Mouse (Mus musculus): ENCODE results near the gene Plekha5. TPM values are rescaled to one million over a fixed set of nuclear protein-coding genes. Genes with fewer than 3 reads are reported as not detected.

Plekha5 gene
- polyA plus RNA-seq, 1 experiment from 2014 or later, result 33.5 TPM

DNA sequence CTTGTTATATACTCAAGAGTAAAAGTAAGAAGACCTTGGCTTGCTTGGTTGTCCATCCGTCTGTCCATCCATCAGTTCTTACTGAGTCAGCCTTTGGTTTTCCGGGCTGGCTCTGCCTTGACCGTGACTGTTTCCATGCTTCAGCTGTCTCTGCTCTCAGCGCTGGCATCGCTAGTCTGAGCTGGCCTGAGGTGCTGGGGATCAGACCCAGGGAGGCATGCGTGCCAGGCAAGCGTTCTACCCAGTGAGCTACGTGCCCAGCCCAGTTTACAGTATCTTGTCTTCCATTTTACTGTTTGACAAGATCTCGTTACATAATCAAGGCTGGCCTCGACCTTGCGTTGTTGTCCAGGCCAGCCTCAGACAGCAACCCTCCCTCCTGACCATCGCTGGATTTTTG, 44.0 kb downstream of the Plekha5 start:
- Histone ChIP-seq H3K9me3 (ENCODE audit: control insufficient read depth, low read length) (no peaks in the 10 kb centered on the region), H3K27me3 (replicated peaks; ENCODE audit: control insufficient read depth, insufficient read depth, low read length) (no peaks in the 10 kb centered on the region), H3K4me2 (ENCODE audit: low read length) (no peak overlapping the region), H3K4me1 (replicated peaks; ENCODE audit: control insufficient read depth, insufficient read depth, low read length) (no peaks in the 10 kb centered on the region), H3K4me3 (replicated peaks; ENCODE audit: low read length) (no peak overlapping the region), H3K9ac (replicated peaks; ENCODE audit: low read depth, low read length) (no peak overlapping the region), H3K36me3 (ENCODE audit: control insufficient read depth, insufficient read depth) (no peaks in the 10 kb centered on the region), H3K27ac (ENCODE audit: low read length) (no peak overlapping the region)
- no peak for ATAC-seq
- 97% methylated on average over 12 of the region's 12 CpGs for WGBS

DNA sequence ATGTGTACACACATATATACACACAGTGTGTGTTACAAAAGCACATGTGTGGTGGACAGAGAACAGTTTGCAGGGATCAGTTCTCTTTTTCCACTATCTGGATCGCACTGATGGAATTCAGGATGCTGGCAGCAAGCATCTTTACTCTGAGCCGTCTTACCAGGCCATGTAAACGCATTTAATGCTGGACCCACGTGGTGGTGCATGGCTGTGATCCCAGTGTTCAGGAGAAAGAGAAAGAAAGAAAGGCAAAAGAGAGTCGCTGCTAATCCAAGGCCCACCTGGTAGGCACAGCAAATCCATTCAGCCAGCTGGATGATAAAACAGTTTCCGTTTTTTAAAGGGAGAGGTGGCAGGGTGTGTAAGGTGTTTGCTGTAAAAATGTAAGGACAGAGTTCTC, 45.9 kb downstream of the Plekha5 start:
- WGBS, result 50% methylated on average over 6 of the region's 6 CpGs

DNA sequence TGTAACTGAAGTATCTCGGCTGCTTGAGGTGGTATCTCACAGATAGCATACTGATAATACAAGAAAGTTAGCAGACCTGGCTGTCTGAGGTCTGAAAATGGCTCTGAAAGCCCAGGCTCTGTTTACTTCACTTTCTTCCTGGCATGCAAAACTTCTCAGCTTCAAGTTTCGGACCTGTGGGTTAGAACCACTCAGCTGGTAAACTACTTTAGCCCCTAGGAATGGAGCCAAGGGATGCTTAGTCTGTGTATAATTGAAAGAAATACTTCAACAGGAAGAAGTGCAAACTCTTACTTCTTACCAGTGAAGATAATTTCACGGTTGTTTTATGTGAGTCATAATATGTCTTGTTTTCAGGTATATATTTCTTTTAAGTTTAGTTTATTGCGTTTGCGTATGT, 47.9 kb downstream of the Plekha5 start:
- Histone ChIP-seq H3K9me3 (ENCODE audit: control insufficient read depth, low read length) (no peaks in the 10 kb centered on the region), H3K4me3 (replicated peaks; ENCODE audit: low read length) (no peak overlapping the region), H3K4me2 (ENCODE audit: low read length) (no peak overlapping the region), H3K4me1 (replicated peaks; ENCODE audit: control insufficient read depth, insufficient read depth, low read length) (no peaks in the 10 kb centered on the region), H3K27me3 (replicated peaks; ENCODE audit: control insufficient read depth, insufficient read depth, low read length) (no peaks in the 10 kb centered on the region), H3K27ac (ENCODE audit: low read length) (no peak overlapping the region), H3K36me3 (ENCODE audit: control insufficient read depth, insufficient read depth) (no peaks in the 10 kb centered on the region), H3K9ac (replicated peaks; ENCODE audit: low read depth, low read length) (no peak overlapping the region)
- ATAC-seq, result no peak
- 93% methylated on average over 5 of the region's 5 CpGs for WGBS

More for the DNA sequence above, 45.9 kb downstream of the Plekha5 start:
- Histone ChIP-seq H3K9me3 (ENCODE audit: control insufficient read depth, low read length) (no peaks in the 10 kb centered on the region), H3K4me3 (replicated peaks; ENCODE audit: low read length) (no peak overlapping the region), H3K27ac (ENCODE audit: low read length) (no peak overlapping the region), H3K27me3 (replicated peaks; ENCODE audit: control insufficient read depth, insufficient read depth, low read length) (no peaks in the 10 kb centered on the region), H3K4me1 (replicated peaks; ENCODE audit: control insufficient read depth, insufficient read depth, low read length) (no peaks in the 10 kb centered on the region), H3K9ac (replicated peaks; ENCODE audit: low read depth, low read length) (no peak overlapping the region), H3K4me2 (ENCODE audit: low read length) (no peak overlapping the region), H3K36me3 (ENCODE audit: control insufficient read depth, insufficient read depth) (no peaks in the 10 kb centered on the region)
- no peak for ATAC-seq

DNA sequence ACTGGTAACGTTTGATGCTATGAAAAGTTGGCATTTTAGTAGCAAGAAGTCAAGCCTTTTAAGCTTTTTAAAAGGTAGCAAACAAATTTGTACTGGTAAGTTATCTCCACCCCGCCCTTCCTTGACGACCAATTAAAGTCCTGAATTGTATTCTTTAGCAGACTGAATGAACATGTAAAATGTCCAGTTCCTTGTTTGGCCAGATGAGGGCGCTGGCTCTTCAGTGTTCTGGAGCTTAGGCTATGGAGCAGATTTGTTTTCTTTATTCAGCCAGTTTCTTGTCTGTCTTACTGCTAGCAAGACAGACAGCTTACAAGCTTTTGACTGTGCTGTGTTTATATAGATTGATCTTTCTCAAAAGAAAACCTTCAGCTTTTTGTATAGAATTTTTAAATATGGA, 48.5 kb downstream of the Plekha5 start:
- Histone ChIP-seq H3K4me2 (ENCODE audit: low read length) (no peak overlapping the region), H3K27me3 (replicated peaks; ENCODE audit: control insufficient read depth, insufficient read depth, low read length) (no peaks in the 10 kb centered on the region), H3K9ac (replicated peaks; ENCODE audit: low read depth, low read length) (no peak overlapping the region), H3K27ac (ENCODE audit: low read length) (no peak overlapping the region), H3K9me3 (ENCODE audit: control insufficient read depth, low read length) (no peaks in the 10 kb centered on the region), H3K4me3 (replicated peaks; ENCODE audit: low read length) (no peak overlapping the region), H3K4me1 (replicated peaks; ENCODE audit: control insufficient read depth, insufficient read depth, low read length) (peaks cover 3% of the 10 kb centered on the region), H3K36me3 (ENCODE audit: control insufficient read depth, insufficient read depth) (no peaks in the 10 kb centered on the region)
- WGBS, result 35% methylated on average over 4 of the region's 4 CpGs
- ATAC-seq, result no peak

DNA sequence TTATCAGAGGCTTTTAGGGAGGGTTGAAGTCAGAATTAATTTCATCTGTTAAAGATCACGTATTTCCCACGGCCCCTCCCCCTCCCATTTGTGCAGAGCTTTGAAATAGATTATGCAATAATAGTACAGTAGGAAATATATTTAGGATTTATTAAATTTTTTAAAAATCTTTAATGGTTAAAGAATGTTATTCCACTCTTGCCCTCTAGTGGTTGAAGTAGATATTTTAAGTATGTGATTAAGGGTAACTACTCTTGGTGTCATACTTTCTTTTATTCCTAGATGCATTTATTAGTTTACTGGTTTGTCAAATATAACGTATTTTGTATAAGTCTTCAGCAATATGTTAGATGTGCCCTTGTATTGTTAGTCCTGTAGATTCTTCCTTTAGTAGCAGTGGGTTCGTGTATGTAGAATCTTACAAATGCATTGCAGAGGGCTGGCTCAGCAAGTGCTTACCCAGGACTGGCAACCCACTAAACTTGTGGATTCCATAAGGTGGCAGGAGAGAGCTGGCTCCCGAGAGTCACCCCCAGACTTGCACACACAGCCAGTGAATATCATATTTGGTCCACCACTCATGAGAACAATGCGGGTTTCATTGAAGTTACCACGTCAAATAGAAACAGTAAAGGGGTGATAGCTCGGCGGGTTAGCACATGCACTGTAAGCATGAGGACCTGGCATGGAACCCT, 51.7 kb downstream of the Plekha5 start:
- H3K9ac ChIP-seq (replicated peaks; ENCODE audit: low read depth, low read length), result no peak overlapping the region
- H3K4me2 ChIP-seq (ENCODE audit: low read length), result no peak overlapping the region
- WGBS, result 80% methylated on average over 9 of the region's 9 CpGs
- H3K9me3 ChIP-seq (ENCODE audit: control insufficient read depth, low read length), result no peaks in the 10 kb centered on the region
- no peak for ATAC-seq
- no peaks in the 10 kb centered on the region for H3K36me3 ChIP-seq (ENCODE audit: control insufficient read depth, insufficient read depth)
- no peak overlapping the region for H3K27ac ChIP-seq (ENCODE audit: low read length)
- no peaks in the 10 kb centered on the region for H3K27me3 ChIP-seq (replicated peaks; ENCODE audit: control insufficient read depth, insufficient read depth, low read length)
- H3K4me3 ChIP-seq (replicated peaks; ENCODE audit: low read length), result no peak overlapping the region
- peaks cover 23% of the 10 kb centered on the region for H3K4me1 ChIP-seq (replicated peaks; ENCODE audit: control insufficient read depth, insufficient read depth, low read length)

DNA sequence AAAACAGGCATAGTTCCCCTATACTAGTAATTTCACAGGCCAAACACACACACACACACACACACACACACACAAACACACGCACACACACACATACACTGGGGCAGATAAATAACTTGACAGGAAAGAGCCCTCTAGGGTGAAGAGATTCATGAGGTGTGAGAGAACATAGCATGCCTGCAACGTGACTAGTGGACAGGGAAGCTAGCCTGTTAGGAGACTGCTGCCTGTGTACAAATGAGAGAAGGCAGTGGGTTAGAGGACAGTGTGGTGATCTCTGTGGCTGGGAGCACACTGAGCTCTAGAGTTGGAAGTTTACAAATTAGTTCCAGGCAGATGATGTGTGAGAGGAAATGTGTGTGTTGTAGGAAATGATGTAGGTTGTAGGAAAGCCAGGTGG, 53.1 kb downstream of the Plekha5 start:
- Histone ChIP-seq H3K36me3 (ENCODE audit: control insufficient read depth, insufficient read depth) (no peaks in the 10 kb centered on the region), H3K27me3 (replicated peaks; ENCODE audit: control insufficient read depth, insufficient read depth, low read length) (no peaks in the 10 kb centered on the region), H3K4me3 (replicated peaks; ENCODE audit: low read length) (no peak overlapping the region), H3K9ac (replicated peaks; ENCODE audit: low read depth, low read length) (no peak overlapping the region), H3K4me2 (ENCODE audit: low read length) (no peak overlapping the region), H3K4me1 (replicated peaks; ENCODE audit: control insufficient read depth, insufficient read depth, low read length) (peaks cover 25% of the 10 kb centered on the region), H3K9me3 (ENCODE audit: control insufficient read depth, low read length) (no peaks in the 10 kb centered on the region), H3K27ac (ENCODE audit: low read length) (no peak overlapping the region)
- ATAC-seq, result no peak
- WGBS, result 78% methylated on average over 2 of the region's 2 CpGs

DNA sequence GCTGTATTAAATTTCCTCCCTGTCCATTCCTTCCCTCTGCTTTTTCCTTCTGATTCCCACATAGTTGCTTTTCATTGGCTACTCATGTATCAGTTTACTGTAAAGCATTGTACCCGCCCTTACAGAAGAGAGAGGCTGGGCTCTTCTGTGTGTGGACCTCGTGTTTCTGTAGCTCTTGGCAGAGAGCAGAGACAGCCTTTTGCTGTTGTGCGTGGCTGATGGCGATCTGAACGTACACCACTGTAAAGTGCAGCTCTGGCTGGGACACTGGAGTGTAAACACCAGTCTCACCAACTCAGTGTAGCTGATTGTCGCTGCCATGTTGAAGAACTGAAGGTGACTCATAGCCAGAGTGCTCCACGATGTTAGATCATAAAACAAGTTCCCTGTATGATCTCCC, 54.2 kb downstream of the Plekha5 start:
- H3K9ac ChIP-seq (replicated peaks; ENCODE audit: low read depth, low read length), result no peak overlapping the region
- 39% methylated on average over 7 of the region's 7 CpGs for WGBS
- no peaks in the 10 kb centered on the region for H3K9me3 ChIP-seq (ENCODE audit: control insufficient read depth, low read length)
- no peaks in the 10 kb centered on the region for H3K27me3 ChIP-seq (replicated peaks; ENCODE audit: control insufficient read depth, insufficient read depth, low read length)
- H3K4me2 ChIP-seq (ENCODE audit: low read length), result no peak overlapping the region
- H3K27ac ChIP-seq (ENCODE audit: low read length), result no peak overlapping the region
- no peak for ATAC-seq
- peaks cover 27% of the 10 kb centered on the region for H3K4me1 ChIP-seq (replicated peaks; ENCODE audit: control insufficient read depth, insufficient read depth, low read length)
- no peaks in the 10 kb centered on the region for H3K36me3 ChIP-seq (ENCODE audit: control insufficient read depth, insufficient read depth)
- H3K4me3 ChIP-seq (replicated peaks; ENCODE audit: low read length), result no peak overlapping the region

DNA sequence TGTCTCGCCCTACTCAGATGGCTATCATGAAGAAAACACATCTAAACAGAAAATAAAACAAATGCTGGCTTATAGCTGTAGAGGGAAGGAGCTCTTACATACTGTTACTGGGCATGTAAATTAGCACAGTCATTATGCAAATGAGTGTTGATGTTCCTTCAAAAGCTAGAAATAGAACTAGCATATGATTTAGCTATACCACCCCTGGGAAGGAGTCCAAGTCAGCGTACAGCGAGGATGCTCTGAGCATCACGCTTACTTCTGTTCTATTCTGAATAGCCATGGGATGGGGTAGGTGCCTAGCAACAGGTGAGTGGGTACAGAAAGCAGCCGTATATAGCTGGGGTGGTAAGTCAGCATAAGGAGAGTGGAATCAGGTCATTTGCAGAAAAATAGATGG, 55.1 kb downstream of the Plekha5 start:
- Histone ChIP-seq H3K9ac (replicated peaks; ENCODE audit: low read depth, low read length) (no peak overlapping the region), H3K36me3 (ENCODE audit: control insufficient read depth, insufficient read depth) (no peaks in the 10 kb centered on the region), H3K4me2 (ENCODE audit: low read length) (no peak overlapping the region), H3K27ac (ENCODE audit: low read length) (no peak overlapping the region), H3K9me3 (ENCODE audit: control insufficient read depth, low read length) (no peaks in the 10 kb centered on the region), H3K4me3 (replicated peaks; ENCODE audit: low read length) (no peak overlapping the region), H3K27me3 (replicated peaks; ENCODE audit: control insufficient read depth, insufficient read depth, low read length) (no peaks in the 10 kb centered on the region), H3K4me1 (replicated peaks; ENCODE audit: control insufficient read depth, insufficient read depth, low read length) (peaks cover 33% of the 10 kb centered on the region)
- 28% methylated on average over 5 of the region's 5 CpGs for WGBS
- peak; percentile 85 for ATAC-seq

DNA sequence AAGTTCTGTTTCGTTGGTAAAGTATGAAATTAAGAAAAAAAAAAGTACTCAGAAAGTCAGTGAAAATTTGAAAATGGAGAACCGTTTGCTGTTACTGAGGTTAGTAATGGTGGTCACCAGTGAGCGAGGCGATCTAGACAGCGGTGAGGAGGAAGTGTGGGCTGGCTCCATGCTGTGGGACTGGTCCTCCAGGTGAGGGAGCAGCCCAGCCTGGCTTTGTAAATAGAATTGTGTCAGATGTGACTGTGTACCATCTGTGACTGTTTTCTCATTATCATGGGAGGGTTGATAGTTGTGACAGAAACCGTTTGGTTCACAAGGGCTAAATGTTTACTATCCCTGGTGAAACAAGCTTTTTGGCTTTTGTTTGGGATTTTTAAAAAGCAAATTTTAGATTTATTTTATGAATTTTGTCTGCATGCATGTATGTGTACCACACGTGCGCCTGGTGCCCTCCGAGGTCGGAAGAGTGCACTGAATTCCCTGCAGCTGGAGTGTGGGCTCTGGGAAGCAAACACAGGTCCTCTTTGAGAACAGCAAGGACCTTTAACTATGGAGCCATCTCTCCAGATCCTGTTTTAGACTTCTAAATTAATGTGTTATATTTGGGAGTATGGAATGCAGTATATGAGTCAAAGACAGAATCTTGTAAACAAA, 56.7 kb downstream of the Plekha5 start:
- no peaks in the 10 kb centered on the region for H3K9me3 ChIP-seq (ENCODE audit: control insufficient read depth, low read length)
- ATAC-seq, result no peak
- H3K27me3 ChIP-seq (replicated peaks; ENCODE audit: control insufficient read depth, insufficient read depth, low read length), result no peaks in the 10 kb centered on the region
- H3K4me1 ChIP-seq (replicated peaks; ENCODE audit: control insufficient read depth, insufficient read depth, low read length), result peaks cover 39% of the 10 kb centered on the region
- no peak overlapping the region for H3K9ac ChIP-seq (replicated peaks; ENCODE audit: low read depth, low read length)
- no peak overlapping the region for H3K4me2 ChIP-seq (ENCODE audit: low read length)
- WGBS, result 88% methylated on average over 10 of the region's 10 CpGs
- no peak overlapping the region for H3K4me3 ChIP-seq (replicated peaks; ENCODE audit: low read length)
- no peak overlapping the region for H3K27ac ChIP-seq (ENCODE audit: low read length)
- H3K36me3 ChIP-seq (ENCODE audit: control insufficient read depth, insufficient read depth), result no peaks in the 10 kb centered on the region
